Mouse (Mus musculus) limb, embryonic 15.5 days (tissue): ENCODE results near the gene Cnmd. TPM values are rescaled to one million over a fixed set of nuclear protein-coding genes. Genes with fewer than 3 reads are reported as not detected.

ENCODE experiments used
- ATAC-seq: fragments of 200-750 bp; cut with Nextera tagmentation; 2 replicates; pipeline ENCODE4 v1.8.0; 2017; ENCODE audit warnings: low read depth, moderate TSS enrichment; ENCODE audit not compliant: insufficient number of reproducible peaks, low FRiP score, low TSS enrichment
- H3K27ac ChIP-seq: fragments of 300-500 bp; sonication (generic); 2 replicates; pipeline ENCODE4 v1.5.1; 2015; ENCODE audit warnings: moderate library complexity, mild to moderate bottlenecking, inconsistent platforms
- H3K27me3 ChIP-seq: fragments of 300-500 bp; sonication (generic); 2 replicates; pipeline ENCODE4 v1.6.1; 2015; ENCODE audit warnings: inconsistent platforms
- H3K36me3 ChIP-seq: fragments of 300-500 bp; sonication (generic); 2 replicates; pipeline ENCODE4 v1.6.1; 2015; ENCODE audit warnings: inconsistent platforms
- H3K4me1 ChIP-seq: fragments of 300-500 bp; sonication (generic); 2 replicates; pipeline ENCODE4 v1.6.1; 2015; ENCODE audit warnings: inconsistent platforms
- H3K4me2 ChIP-seq: fragments of 300-500 bp; sonication (generic); 2 replicates; pipeline ENCODE4 v1.6.1; 2015; ENCODE audit warnings: mild to moderate bottlenecking, inconsistent platforms
- H3K4me3 ChIP-seq: fragments of 300-500 bp; sonication (generic); 2 replicates; pipeline ENCODE4 v1.5.1; 2015; ENCODE audit warnings: mild to moderate bottlenecking, inconsistent platforms
- H3K9ac ChIP-seq: fragments of 300-500 bp; sonication (generic); 2 replicates; pipeline ENCODE4 v1.6.1; 2015; ENCODE audit warnings: inconsistent platforms
- H3K9me3 ChIP-seq: fragments of 300-500 bp; sonication (generic); 2 replicates; pipeline ENCODE4 v1.6.1; 2016; ENCODE audit warnings: inconsistent platforms
- WGBS: fragments of 180-500 bp; shearing (Covaris S2); methylation state at CpG from one replicate; pipeline ENCODE4 v1.1.7; 2015; 5-methylcytosine and 5-hydroxymethylcytosine counted together
- polyA plus RNA-seq: library from polyadenylated mRNA; unstranded; fragments of >200 nt; fragmentation: Nextera tagmentation; extraction: Ambion mirVana; gene quantifications from 2 replicates; pipeline ENCODE4 v1.2.1, GENCODE M21; 2015

Cnmd gene
- polyA plus RNA-seq, 1 experiment from 2014 or later: 238 TPM

DNA sequence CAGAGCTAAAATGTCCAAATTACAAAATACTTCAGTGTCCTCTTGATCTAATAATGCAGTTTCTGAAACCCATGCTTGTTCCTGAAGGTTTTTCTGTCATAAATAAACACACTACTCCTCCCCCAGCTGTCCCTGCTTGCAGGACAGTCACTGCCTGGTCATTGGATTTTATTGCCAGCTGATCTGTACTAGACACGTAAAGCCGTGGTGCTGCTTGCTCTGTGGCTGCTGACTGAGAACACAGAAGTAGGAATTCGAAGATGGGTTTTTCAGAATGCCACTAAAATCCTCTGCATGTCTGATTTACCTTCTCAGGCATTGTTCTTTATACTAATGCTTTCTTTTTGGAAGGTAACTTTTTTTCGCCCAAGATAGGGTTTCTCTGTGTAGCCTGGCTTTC, 25.2 kb downstream of the Cnmd start:
- Histone ChIP-seq H3K9ac (no peak overlapping the region), H3K36me3 (no peaks in the 10 kb centered on the region), H3K4me2 (no peak overlapping the region), H3K4me3 (no peak overlapping the region), H3K27ac (no peak overlapping the region), H3K27me3 (no peaks in the 10 kb centered on the region), H3K9me3 (no peaks in the 10 kb centered on the region), H3K4me1 (no peaks in the 10 kb centered on the region)
- WGBS: 50% methylated on average over 4 of the region's 4 CpGs
- no peak for ATAC-seq

DNA sequence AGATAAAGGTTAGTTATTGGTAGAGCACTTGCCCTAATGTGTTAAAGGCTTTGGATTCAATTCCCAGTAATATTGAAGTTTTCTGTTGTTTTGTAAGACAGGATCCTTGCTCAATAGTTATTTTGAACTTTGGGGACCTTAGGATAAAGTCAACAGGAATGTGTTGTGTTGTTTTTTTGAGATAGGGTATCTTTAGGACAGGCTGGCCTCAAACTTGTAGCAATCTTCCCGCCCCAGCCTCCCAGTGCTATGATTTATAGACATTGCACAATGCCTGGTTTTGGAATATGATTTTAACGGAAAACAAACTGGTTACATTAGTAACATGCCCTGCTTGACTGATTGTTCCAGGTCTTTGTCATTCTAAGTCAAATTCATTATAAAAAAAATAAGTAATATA, 28.8 kb downstream of the Cnmd start:
- WGBS: 92% methylated on average over 2 of the region's 2 CpGs
- Histone ChIP-seq H3K9ac (no peak overlapping the region), H3K9me3 (no peaks in the 10 kb centered on the region), H3K4me2 (no peak overlapping the region), H3K36me3 (peaks cover 21% of the 10 kb centered on the region; the same call in 1 of the 2 replicates), H3K4me1 (no peaks in the 10 kb centered on the region), H3K4me3 (no peak overlapping the region), H3K27me3 (no peaks in the 10 kb centered on the region), H3K27ac (no peak overlapping the region)
- ATAC-seq: no peak

DNA sequence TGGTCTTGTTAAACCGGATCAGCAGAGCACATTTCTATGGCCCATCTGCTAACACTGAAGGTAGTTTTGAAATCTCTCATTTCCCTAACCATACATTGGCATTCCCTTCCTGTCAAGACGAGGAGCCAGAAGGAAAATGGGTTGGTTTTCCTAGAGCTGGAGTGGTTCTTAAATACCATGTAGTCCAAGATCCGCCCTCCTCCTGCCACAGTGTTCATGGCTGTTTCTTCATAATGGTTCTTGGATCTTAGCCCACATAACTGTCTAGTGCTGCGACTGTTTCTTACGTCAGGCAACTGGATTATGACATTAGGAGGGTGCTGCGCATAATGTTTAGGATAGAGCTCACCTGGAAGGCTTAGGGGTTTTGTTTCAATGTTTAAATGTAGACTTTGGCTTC, 29.6 kb downstream of the Cnmd start:
- H3K4me1 ChIP-seq: no peaks in the 10 kb centered on the region
- no peaks in the 10 kb centered on the region for H3K27me3 ChIP-seq
- H3K9me3 ChIP-seq: no peaks in the 10 kb centered on the region
- no peak overlapping the region for H3K4me3 ChIP-seq
- ATAC-seq: no peak
- no peak overlapping the region for H3K4me2 ChIP-seq
- H3K27ac ChIP-seq: no peak overlapping the region
- H3K9ac ChIP-seq: no peak overlapping the region
- 66% methylated on average over 6 of the region's 6 CpGs for WGBS
- H3K36me3 ChIP-seq: peaks cover 25% of the 10 kb centered on the region

DNA sequence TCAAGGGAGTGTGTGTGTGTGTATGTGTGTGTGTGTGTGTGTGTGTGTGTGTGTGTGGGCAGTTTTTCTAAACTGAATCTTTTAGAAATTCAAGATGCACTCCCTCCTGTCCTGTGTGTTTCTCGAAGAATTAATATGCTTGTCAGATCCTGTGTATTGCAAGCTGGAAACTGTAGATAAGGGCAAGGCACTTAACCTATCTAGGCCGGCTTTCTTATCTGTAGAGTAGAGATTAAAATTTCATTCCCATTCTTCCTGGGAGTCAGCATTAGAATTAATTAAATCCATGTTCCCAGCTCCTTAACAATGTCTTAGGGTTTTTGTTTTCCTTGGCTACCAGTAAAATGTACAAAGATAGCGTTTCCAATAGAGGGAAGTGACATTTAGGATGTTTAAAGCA, 40.8 kb downstream of the Cnmd start:
- no peak for ATAC-seq
- WGBS: 89% methylated on average over 3 of the region's 3 CpGs
- Histone ChIP-seq H3K36me3 (peaks cover 62% of the 10 kb centered on the region), H3K4me1 (no peaks in the 10 kb centered on the region), H3K27me3 (no peaks in the 10 kb centered on the region), H3K27ac (no peak overlapping the region), H3K4me3 (no peak overlapping the region), H3K4me2 (no peak overlapping the region), H3K9ac (no peak overlapping the region), H3K9me3 (no peaks in the 10 kb centered on the region)

DNA sequence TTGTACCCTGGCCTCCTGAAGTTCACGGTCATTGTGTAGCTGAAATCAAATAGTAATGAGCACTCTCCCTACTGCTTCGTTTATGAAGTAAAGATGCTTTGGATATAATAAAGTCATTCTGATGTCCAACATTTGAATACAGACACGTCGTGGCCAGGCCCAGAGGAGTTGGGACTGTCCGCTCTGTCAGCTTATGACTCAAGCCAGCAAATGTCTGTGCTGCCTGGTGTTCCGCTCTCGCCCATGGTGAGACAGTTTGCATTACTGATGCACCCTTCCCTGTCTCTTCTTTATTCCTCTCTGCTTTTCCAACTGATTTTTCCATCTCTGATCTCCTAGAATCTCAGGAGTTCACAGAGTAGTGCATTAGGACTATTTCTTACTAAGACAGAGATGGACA, 42.2 kb downstream of the Cnmd start:
- peaks cover 55% of the 10 kb centered on the region for H3K36me3 ChIP-seq
- H3K27ac ChIP-seq: no peak overlapping the region
- WGBS: 93% methylated on average over 7 of the region's 7 CpGs
- no peak overlapping the region for H3K9ac ChIP-seq
- H3K9me3 ChIP-seq: no peaks in the 10 kb centered on the region
- no peak overlapping the region for H3K4me3 ChIP-seq
- ATAC-seq: no peak
- no peaks in the 10 kb centered on the region for H3K4me1 ChIP-seq
- H3K4me2 ChIP-seq: no peak overlapping the region
- no peaks in the 10 kb centered on the region for H3K27me3 ChIP-seq

DNA sequence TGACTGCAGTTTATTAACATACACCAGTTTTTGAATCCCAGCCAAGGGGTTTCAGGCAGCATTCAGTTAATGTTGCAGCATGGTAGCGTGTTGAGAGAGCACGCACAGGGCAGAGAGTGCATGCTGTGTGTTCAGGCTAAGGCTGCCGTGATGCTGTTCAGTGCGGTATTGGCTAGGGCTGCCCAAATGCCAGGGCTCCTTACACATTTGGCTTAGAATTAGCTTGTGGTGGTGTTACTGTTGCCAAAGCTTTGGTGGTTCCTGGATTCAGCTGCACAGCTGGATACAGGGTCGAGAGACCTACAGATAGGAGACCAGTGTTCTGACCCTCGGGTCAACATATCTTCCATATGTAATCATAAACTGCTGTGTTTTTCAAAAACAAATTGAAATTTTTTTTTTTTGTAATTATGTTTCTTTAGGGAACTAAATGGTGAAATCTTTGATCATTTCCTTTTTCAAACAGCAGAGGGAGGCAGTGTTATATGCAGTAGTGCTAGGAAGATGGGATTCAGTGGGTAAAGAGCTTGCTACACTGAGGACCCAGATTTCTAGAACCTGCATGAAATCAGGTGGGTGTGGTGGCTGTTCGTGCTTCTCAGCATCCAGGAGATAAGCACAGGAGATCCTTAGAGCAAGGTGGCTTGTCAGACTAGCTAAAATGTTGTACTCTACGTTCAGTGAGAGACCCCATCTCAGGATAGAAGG, 44.7 kb downstream of the Cnmd start:
- no peaks in the 10 kb centered on the region for H3K9me3 ChIP-seq
- no peak overlapping the region for H3K9ac ChIP-seq
- H3K27ac ChIP-seq: no peak overlapping the region
- WGBS: 79% methylated on average over 8 of the region's 8 CpGs
- ATAC-seq: no peak
- H3K4me1 ChIP-seq: no peaks in the 10 kb centered on the region
- peaks cover 60% of the 10 kb centered on the region for H3K36me3 ChIP-seq
- H3K4me3 ChIP-seq: no peak overlapping the region
- H3K27me3 ChIP-seq: no peaks in the 10 kb centered on the region
- H3K4me2 ChIP-seq: no peak overlapping the region

DNA sequence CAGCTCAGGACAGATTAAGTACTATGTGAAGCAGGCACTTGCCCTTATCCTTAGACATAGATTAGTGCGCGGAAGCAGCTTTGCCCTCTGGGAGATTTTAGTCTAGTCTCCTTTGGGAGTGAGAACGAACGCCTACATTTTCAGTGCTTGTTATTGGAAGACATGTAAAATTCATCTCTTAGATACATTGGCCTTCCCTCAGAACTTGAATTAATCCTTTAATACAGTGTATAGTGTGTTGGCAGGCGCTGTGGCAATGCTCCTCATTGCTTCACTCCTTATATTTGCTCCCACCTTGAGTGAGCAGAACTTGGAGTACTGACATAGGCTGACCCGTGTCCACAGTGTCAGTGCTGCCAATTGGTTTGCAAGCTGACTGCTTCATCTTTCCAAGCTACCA, 53.7 kb downstream of the Cnmd start:
- peaks cover 70% of the 10 kb centered on the region for H3K36me3 ChIP-seq
- H3K9me3 ChIP-seq: no peaks in the 10 kb centered on the region
- H3K27ac ChIP-seq: no peak overlapping the region
- 96% methylated on average over 6 of the region's 6 CpGs for WGBS
- no peaks in the 10 kb centered on the region for H3K27me3 ChIP-seq
- H3K4me3 ChIP-seq: no peak overlapping the region
- ATAC-seq: no peak
- no peak overlapping the region for H3K9ac ChIP-seq
- no peaks in the 10 kb centered on the region for H3K4me1 ChIP-seq
- no peak overlapping the region for H3K4me2 ChIP-seq

DNA sequence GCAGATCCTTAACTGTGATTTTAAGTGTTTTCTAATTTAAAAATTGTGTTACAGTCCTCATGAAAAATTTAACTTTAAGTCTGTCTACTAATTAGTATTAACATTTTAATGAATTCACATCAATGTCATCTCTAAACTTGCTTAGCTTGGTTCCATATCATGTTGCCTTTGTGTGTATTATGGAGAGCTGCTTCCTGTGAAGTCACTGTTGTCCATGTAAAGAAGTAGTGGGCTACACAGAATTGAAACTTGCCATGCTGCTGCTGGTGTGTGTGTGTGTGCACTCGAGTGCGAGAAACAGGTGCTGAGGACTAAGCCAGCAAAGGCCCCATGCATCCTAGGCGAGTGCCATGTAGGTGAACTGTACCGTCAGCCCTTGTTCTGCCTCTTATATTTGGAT, 54.6 kb downstream of the Cnmd start:
- H3K4me3 ChIP-seq: no peak overlapping the region
- no peak overlapping the region for H3K9ac ChIP-seq
- WGBS: 95% methylated on average over 4 of the region's 4 CpGs
- H3K4me2 ChIP-seq: no peak overlapping the region
- H3K9me3 ChIP-seq: no peaks in the 10 kb centered on the region
- ATAC-seq: no peak
- no peak overlapping the region for H3K27ac ChIP-seq
- peaks cover 70% of the 10 kb centered on the region for H3K36me3 ChIP-seq
- no peaks in the 10 kb centered on the region for H3K4me1 ChIP-seq
- no peaks in the 10 kb centered on the region for H3K27me3 ChIP-seq

DNA sequence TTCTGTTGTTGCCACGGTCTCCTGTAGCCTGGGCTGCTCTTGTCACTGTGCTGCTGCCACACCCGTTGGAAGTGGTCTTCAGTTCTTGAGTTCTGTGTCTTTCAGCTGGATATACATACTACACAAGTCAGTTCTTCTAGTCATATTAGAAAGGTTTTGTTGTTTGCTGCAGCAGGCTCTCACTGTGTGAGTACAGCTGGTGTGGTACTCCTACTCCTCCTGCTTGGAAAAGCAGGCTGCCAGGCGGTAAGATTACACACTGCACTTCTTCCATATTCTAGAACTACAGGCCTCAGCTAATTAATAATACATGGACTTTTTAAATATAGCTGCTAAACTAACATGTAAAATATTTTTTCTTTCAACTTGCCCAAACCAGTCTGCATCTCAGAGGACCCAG, 55.1 kb downstream of the Cnmd start:
- WGBS: 87% methylated on average over 3 of the region's 3 CpGs
- no peak overlapping the region for H3K27ac ChIP-seq
- H3K36me3 ChIP-seq: peaks cover 70% of the 10 kb centered on the region
- no peak for ATAC-seq
- H3K4me1 ChIP-seq: no peaks in the 10 kb centered on the region
- H3K27me3 ChIP-seq: no peaks in the 10 kb centered on the region
- H3K4me3 ChIP-seq: no peak overlapping the region
- no peak overlapping the region for H3K4me2 ChIP-seq
- H3K9me3 ChIP-seq: no peaks in the 10 kb centered on the region
- no peak overlapping the region for H3K9ac ChIP-seq

DNA sequence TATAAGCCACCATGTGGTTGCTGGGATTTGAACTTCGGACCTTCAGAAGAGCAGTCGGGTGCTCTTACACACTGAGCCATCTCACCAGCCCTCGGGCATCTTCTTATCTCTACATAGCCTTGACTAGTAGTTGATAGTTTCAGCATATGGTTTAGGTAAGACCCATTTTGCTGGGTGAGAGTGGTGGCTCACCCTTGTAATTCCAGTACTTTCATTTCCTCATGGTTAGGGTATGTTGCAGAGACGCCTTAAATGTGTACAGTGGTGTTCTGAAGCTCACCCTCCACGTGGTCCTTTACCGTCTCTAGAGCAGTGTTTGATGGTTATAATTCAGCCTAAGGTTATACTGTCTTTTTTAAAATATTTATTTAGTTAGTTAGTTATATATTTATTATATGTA, 55.6 kb downstream of the Cnmd start:
- no peak for ATAC-seq
- Histone ChIP-seq H3K27me3 (no peaks in the 10 kb centered on the region), H3K27ac (no peak overlapping the region), H3K4me1 (no peaks in the 10 kb centered on the region), H3K4me3 (no peak overlapping the region), H3K36me3 (peaks cover 71% of the 10 kb centered on the region), H3K9ac (no peak overlapping the region), H3K4me2 (no peak overlapping the region), H3K9me3 (no peaks in the 10 kb centered on the region)
- 92% methylated on average over 6 of the region's 6 CpGs for WGBS

DNA sequence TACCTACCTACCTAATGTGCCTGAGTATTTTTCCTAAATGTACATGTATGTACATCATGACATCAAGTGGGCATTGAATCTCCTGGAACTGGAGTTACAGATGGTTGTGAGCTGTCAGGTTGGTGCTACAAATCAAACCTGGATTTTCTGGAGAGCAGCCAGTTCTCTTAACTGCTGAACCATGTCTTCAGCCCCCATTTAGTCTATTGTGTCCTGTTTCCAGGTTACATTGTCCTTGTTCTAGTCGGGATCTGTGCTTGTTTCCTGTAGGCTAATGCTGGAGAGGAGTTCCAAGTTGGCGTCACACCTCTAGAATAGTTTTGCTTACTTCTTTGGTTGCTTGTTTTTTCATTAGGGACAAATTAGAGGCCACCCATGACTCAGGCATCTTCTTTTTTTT, 56.1 kb downstream of the Cnmd start:
- Histone ChIP-seq H3K36me3 (peaks cover 71% of the 10 kb centered on the region), H3K4me2 (no peak overlapping the region), H3K4me3 (no peak overlapping the region), H3K4me1 (no peaks in the 10 kb centered on the region), H3K9me3 (no peaks in the 10 kb centered on the region), H3K27ac (no peak overlapping the region), H3K27me3 (no peaks in the 10 kb centered on the region), H3K9ac (no peak overlapping the region)
- ATAC-seq: no peak
- WGBS: 73% methylated on average over 2 of the region's 2 CpGs

DNA sequence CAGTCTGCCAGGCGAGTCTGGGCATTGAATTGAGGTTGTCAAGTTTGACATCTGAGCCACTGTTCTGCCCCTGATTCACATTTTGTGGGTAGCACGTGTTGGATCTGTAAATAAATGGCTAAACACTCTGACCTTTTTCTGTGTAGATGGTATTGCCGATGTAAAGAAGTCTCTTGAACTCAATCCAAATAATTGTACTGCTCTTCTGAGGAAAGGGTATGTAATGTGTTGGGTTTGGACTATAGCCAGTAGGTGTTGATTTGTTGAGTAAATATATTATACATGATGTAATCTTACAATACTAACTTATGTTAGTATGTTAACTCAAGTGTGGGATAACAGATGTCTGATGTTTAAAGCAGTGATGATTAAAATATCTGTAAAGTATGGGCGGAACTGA, 65.4 kb downstream of the Cnmd start:
- no peaks in the 10 kb centered on the region for H3K4me1 ChIP-seq
- H3K4me2 ChIP-seq: no peak overlapping the region
- WGBS: 76% methylated on average over 4 of the region's 4 CpGs
- H3K9ac ChIP-seq: no peak overlapping the region
- H3K36me3 ChIP-seq: peaks cover 52% of the 10 kb centered on the region
- H3K27me3 ChIP-seq: no peaks in the 10 kb centered on the region
- no peaks in the 10 kb centered on the region for H3K9me3 ChIP-seq
- no peak overlapping the region for H3K4me3 ChIP-seq
- ATAC-seq: no peak
- H3K27ac ChIP-seq: no peak overlapping the region

DNA sequence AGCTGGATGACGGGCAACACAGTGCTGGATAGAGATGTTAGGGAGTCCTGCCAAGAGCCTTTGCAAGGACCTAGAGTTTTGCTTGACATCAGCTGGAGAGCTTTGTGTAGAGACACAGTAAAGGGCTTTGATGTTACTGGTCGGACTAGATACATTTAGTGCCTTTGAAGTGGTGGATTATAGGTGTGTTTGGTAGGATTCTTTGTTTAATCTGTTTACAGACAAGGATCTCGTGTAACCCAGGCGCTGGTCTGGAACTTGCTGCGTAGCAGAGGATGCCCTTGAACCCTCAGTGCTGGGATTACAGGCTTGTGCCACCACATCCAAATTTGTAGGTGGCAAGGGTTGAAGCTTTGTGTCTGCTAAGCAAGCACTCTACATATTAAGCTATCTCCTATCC, 67.9 kb downstream of the Cnmd start:
- no peak for ATAC-seq
- H3K4me1 ChIP-seq: peaks cover 6% of the 10 kb centered on the region; the same call in 1 of the 2 replicates
- H3K27me3 ChIP-seq: no peaks in the 10 kb centered on the region
- H3K27ac ChIP-seq: no peak overlapping the region
- H3K4me3 ChIP-seq: no peak overlapping the region
- 87% methylated on average over 5 of the region's 5 CpGs for WGBS
- no peaks in the 10 kb centered on the region for H3K9me3 ChIP-seq
- H3K9ac ChIP-seq: no peak overlapping the region
- peaks cover 29% of the 10 kb centered on the region for H3K36me3 ChIP-seq
- H3K4me2 ChIP-seq: no peak overlapping the region
